Mouse (Mus musculus): ENCODE results near the gene Mpp3.

Gene Mpp3

DNA sequence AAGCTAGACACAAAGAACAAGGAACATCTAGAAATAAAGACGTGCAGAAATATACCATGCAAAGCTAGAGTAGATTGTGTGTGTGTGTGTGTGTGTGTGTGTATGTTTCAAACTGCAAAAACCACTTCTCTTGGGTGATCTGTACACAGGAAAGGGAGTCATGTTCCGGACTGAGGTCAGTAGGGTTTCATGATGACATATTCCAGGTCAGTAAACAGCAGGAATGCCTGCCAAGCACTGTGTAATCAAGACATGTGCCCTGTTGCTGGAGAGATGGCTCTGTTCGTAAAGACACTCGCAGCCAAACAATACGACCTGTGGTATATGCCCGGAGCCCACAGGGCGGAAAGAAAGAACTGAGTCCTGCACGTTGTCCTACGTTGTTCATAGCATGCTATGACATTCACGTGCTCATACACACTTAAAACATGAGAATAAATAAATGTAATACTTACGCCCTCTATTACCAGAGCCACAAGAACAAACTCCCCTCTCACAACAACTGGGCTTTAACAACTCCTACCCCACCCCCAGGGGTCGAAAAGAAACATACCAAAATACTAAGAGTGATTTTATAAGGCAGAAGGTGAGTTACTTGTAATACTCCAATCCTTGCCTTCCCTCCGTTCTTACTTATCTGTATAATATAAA lies 11.4 kb upstream of the Mpp3 start:
- no peak for DNase-seq (ENCODE audit: low read depth, low spot score)

DNA sequence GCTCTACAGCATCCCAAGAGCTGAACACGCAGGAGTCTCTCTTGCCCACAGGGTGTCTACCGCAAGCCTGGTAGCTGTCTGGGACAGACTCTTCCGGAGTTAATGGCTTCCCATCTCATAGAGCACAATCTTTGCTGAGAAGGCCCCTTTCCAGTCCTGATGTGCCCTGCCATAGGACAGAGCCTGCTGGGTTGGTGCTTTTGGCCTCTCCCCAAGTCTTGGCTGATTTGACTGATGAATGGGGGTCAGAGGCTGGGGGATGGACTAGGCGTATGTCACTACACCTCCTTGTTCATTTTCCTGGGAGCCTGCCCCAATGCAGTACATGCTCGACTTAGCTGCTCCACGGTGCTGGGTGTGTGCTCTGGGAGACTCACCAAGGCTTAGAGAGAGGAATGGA lies 9.5 kb upstream of the Mpp3 start:
- DNase-seq (ENCODE audit: low read depth, low spot score): no peak

DNA sequence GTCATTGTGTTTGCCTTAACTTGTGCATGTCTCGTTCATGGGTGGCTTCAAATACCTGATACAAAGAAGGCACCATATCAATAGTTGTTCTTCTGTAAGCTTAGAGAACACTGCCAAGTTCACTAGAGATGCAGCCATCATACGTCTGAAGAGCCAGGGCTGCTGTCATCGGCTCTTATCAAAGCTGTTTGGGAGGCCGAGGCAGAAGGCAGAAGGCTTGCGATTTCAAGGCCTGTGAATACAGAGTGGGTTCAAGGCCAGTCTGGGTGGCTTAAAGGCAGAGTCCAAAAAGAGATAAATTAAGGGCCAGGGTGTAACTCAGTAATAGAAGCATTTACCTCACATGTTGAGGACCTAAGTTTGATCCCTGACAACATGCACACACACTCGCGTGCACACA lies 8.1 kb upstream of the Mpp3 start:
- DNase-seq (ENCODE audit: low read depth, low spot score): no peak

DNA sequence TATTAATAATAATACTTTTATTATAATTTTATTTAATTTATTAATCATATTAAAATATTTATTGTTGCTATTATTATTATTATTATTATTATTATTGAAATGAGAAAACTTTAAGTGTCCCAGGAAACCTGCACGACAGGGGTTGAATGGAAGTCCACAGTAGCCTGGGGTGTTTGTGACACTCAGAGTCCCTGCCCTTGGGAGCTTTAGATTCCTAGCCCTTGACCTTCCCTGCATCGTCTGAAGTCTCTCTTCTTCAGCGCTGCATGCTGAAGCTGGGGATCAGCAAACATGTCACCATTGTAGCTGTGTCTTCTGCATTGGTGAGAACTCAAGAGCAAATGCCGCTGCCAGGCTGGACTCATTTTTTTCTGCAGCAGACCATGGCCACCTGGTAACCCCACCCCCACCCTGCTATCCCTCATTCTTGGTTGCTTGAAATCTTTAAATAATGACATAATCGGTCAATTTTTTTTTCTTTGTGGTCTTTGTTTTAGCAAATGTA lies 7.2 kb upstream of the Mpp3 start:
- DNase-seq (ENCODE audit: low read depth, low spot score): no peak

DNA sequence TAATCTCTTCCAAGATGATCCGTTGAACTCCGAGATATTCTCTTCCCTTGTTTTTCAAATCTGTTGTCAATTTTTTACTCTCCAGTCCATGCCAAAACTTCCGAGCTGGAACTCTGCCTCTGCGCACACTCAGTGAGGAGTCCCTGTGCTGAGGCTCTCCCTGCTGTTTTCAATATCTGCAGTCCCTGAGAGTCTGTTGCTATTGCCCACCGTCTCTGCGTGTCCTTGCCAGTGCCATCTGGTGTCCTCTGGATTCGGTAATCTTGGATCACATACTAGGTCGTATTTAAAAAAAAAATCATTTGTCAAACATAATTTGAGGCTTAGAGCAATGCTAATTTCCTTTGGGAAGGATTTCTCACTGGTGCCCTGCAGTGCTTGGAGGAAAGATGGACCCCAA lies 6.6 kb upstream of the Mpp3 start:
- DNase-seq (ENCODE audit: low read depth, low spot score): no peak

DNA sequence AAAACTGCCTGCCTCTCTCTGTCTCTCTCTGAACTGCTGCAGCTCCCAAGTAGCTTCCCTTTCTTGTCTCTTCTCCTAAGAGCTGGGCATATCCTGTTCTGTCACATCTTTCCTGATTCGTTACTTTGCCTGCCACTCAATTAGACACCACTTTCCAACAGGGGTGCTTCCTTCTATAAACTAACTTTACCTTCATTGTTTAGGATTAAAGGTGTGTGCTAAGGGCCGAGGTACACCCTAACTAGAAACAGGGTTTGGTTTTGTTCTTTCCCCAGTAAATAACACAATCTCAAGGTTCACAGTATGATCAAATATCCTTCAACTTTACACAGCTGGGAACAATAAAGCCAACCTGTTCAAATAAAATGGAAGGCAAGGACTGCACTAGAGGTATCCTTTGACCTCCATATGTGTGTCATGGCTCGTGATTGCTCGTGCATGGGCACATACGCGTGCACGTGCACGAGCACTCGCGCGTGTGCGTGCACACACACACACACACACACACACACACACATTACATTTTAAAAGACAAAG lies 4.9 kb upstream of the Mpp3 start:
- no peak for DNase-seq (ENCODE audit: low read depth, low spot score)

DNA sequence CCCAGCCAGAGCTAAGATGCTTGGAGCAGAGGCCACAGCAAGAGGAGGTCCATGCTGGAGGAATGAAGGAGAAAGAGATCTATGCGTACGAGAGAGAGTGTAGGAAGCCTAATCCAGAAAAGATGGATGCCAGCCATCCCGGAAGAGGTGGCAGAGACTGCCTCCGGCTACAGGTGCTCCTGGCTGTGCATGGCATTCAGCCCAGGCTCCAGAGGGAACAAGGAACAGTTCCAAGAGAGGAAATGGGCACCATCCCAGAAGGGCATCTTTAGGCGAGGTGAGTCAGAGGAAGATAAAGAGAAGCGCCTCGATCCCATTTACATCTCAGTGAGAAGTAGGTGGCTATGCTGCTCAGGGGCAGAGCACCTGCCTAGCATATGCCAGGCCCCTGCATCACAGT lies 2.9 kb upstream of the Mpp3 start:
- peak; percentile 12 for DNase-seq (ENCODE audit: low read depth, low spot score)

DNA sequence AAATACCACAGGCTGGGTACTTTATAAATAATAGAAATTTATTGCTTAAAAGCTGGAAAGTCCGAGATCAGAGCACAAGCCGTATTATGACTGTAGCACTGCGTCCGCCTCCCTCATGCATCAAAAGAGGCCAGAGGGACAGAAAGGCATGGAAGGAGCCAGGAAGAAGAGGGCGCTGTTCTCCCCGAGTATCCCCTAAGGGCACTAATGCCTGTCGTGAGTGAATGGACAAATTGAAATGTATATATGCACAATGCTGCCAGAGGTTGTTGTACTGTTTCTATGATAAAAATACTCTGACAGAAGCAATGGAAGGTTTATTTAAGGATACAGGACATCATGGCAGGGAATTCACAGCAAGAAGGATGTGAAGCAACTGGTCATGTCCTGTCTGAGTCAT lies 1.7 kb upstream of the Mpp3 start:
- DNase-seq (ENCODE audit: low read depth, low spot score): no peak

DNA sequence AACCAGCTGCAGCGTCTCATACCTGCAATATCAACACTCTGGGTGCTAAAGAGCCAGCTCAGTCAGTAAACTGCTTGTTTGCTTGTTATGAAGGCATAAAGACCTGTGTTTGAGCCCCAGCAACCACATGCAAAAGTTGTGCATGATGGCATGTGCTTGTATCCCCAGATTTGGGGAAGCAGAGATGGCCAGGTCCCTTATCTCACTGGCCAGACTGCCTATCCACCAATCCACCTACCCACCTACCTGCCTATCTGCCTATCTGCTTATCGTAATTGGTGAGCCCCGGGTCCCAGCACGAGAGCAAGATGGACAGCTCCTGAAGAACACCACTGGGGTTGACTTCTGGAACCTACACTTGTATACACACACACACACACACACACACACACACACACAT lies 1.0 kb upstream of the Mpp3 start:
- no peak for DNase-seq (ENCODE audit: low read depth, low spot score)

DNA sequence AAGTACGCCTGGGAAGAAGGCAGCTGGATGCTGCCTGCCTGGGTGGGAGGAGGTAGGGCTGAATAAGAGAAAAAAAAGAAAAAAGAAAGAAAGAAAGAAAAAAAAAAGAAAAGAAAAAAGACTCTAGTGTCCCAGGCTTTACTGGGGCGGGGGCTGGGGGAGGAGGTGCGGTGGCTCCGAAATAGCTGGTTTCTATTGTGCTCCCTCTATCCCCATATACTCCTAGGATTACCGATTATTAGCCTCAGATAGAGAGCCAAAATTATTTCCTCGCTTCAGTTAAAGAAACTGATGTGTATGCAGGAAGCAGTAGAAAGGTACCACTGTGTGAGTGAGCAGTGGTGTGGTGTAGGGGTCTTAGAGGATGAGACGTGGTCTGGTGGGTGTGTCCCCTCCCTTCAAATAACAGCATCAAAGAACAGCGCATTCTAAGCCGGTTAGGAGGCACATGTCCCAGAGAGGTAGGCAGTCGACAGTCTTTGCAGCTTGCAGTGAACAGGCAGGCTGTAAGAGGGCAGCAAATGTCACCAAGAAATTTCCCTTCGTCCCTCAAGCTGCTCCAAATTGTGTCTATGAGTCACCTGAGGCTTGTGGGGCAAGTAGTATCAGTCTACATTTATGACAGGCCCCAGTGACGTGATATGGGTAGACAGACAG lies 772 bp downstream of the Mpp3 start:
- DNase-seq (ENCODE audit: low read depth, low spot score): no peak

DNA sequence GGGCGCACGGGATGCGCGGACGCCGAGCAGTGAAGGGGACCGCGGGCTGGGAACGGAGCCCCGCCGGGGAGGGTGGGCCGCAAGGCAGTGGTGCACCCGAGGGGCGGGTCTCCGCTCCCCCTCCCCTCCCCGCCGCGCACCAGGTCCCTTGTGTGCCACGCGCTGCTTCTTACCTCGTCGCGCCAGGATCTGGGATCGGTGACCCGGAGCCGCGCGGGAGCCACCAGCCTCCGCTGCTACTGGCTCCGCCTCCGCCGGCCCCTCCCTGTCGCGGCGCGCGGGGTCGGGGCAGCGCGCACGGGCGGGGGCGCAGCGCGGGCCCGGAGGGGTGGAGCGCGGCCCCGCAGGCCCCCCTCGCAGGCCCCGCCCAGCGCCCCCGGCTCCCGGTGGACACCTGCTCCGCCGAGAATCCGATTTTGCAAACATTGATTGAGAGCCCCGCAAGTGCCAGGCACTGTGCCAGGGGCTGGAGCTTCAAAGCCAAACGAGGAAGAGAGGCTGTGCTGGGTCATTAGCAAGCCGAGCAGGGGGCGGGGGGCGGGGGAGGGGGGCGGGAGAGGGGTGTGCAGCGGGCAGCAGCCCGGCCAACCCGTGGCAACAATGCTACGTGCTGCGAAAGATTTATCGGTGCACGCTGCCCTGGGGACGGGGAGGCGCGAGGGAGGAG lies 1.4 kb downstream of the Mpp3 start:
- no peak for DNase-seq (ENCODE audit: low read depth, low spot score)

DNA sequence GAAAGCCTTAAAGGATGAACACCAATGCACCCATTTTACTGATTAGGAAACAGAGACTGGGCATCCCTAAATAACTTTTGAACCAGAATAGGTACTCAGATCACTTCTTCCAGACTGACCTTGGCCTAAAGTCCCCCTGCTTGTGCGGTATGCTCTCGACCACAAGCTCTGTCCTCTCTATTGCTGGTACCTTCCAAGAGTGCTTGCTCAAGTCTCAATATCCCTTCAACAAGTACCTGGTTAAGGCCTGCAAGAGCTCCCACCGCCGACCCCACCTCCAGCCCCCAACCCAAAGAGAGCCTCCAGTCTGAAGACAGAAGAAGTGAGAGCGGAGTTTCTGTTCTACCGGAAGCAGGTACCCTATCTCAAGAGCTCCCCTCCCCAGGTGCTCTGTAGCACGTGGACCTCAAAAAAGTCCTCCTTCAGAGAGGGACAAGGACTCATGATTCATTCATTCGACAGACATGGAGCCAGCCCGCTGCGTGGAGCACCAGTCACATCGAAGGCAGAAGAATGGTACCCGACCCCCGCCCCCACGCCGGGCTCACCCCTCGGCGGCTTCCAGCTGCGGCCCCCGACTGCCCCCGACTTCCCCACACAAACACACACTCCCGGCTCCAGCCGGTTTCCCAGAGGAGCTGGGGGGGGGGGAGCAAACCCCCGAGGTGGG lies 2.1 kb downstream of the Mpp3 start:
- DNase-seq (ENCODE audit: low read depth, low spot score): no peak

DNA sequence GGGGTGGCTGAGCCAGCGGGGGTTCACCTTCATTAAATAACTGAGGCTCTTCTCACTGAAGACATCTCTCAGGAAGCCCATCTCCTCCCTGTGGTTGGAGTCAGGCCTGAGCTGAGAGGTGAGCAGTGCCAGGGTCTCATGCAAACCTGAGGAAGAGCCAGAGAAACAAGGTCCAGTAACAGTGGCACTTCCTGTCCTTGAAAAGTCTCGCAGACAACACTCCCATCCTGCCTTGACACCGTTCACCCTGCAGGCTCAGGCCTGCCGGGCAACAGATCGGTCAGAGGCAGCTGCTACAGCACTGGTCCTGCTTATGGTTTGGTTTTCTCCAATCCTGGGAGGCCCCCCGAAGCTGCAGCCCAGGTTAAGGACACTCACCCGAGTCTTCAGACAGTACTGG lies 2.9 kb downstream of the Mpp3 start:
- no peak for DNase-seq (ENCODE audit: low read depth, low spot score)

DNA sequence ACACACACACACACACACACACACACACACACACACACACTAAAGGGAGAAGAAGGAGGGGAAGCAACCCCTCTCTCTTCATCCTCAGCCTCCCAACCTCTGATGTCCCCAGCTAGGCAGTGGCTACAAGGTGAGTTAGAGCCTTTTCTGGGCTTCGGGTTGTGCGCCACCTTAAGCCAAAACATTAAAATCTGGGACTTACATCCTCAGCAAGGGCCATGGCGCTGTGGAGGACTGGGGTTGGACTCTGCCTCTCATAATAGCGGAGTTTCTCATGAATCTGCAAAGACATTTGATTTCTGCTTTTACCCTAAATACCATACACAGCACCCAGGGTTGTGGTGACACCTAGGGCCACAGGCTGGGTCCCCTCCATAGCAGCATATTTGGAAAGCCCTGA lies 3.4 kb downstream of the Mpp3 start:
- DNase-seq (ENCODE audit: low read depth, low spot score): no peak

DNA sequence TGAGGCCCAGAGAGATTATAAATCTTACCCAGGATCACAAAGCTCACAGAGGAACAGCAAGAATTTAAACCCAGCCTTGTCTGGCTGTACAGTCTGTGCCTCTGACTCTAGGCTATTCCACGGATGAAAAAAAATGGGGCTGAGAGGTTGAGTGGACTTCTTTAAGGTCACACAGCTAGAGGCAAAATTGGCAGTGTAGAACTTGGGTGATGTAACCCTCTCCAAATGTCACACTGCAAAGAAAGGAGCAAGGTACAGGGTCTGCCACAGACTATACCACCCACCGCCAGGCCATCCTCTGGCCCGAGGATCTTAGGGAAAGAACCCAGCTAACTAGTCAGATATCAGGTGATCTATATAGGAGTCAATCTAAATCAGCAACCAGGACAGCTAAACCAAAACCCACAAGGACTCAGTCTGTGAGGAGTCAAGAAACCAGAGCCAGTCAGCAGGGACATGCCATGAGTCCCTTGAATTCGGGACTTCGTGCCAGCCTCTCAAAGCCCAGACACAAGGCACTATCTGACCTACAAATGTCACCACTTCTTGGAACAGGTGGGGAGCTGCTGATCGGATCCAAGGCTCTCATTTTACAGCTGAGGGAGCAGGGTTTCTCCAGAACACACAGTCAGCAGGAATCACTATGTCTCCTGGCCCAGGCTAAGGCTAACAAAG lies 4.0 kb downstream of the Mpp3 start:
- DNase-seq (ENCODE audit: low read depth, low spot score): no peak

DNA sequence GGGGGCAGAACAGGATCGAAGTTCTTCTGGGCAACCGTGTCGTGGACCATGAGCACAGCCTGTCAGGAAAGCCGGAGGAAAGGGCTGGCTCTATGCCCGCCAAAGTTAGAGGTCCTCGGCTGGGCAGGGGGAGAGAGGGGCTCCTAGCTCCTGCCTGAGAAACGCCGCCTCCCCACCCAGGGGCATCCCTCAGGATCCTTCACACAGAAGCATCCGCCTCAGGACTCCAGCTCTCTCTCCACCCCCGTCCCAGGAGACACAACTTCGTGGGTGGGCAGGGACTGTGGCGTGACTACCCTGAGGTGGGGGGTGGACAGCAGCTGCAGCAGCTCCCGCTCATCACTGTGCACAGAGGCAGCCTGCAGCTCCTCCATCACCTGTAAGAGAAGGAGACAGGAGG lies 4.9 kb downstream of the Mpp3 start:
- no peak for DNase-seq (ENCODE audit: low read depth, low spot score)

DNA sequence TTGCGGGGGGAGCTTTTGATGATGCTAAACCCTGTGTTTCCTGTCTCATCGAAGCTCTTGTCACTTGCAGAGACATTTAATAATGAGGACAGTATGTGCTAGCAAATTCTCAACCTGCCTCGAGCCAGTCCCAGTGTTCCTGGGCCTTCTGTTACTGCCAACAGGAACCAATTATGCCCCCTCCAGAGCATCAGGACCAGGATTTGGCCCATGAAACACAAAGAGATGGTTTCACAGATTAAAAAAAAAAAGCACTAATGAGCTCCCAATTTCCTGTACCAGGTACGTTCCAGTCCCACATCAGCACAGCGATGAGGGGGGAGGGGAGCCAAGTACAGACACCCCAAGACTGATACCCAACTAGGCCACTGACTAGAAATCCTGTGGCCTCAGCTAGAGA lies 7.1 kb downstream of the Mpp3 start:
- DNase-seq (ENCODE audit: low read depth, low spot score): no peak

DNA sequence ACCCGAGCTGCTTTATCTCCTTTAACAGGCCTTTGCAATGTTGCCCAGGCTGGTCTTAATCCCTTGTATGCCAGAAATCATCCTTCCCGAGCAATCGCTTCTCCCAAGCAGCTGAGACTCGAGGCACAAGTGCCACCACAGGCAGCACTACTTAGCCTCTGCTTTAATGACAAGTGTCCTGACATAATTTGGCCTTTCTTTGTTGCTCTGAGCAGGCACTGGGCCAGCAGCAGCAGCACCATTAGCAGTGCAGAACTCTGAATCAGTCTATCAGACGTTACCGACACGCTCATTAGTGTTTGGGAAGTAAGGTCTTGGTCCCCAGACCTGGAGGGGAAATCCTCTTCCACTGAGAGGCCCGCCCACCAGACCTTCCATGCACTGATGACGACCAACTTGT lies 8.5 kb downstream of the Mpp3 start:
- no peak for DNase-seq (ENCODE audit: low read depth, low spot score)

DNA sequence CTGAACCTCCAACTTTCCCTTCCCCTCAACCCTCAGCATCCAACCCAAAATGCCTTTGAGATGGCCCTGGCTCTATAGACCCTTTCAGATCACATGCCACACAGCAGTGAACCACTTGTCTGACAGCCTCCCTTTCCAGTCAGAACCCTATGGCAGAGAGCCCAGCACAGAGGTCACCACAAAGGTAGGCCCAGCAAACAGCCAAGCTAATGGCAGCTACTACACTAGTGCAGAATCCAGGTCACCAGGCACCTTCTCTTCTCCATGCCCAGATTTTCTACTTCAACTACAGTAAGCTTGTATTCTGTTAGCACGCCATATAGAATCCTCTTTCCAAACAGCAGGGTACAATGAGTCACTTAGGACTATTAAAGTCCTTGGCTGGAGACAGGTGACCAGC lies 12.1 kb downstream of the Mpp3 start:
- no peak for DNase-seq (ENCODE audit: low read depth, low spot score)

DNA sequence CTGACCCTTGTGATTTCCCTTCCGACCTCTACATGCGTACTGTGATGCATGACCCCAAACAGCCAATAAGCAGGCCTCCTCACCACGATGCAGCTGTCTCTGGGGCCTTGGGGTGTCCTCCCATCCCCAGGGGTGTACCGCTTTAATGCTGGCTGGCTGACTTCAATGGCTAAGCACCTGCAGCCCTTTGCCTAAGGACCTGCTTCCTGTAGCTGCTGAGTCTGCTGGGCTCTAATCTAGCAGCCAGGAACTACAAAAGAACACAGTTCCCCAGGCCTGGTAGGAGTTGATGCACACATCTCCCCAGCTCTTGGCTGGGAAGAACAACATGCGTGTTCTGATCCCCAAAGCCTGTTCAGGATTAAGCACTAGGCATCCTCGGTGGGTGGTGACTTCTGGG lies 12.8 kb downstream of the Mpp3 start:
- no peak for DNase-seq (ENCODE audit: low read depth, low spot score)

DNA sequence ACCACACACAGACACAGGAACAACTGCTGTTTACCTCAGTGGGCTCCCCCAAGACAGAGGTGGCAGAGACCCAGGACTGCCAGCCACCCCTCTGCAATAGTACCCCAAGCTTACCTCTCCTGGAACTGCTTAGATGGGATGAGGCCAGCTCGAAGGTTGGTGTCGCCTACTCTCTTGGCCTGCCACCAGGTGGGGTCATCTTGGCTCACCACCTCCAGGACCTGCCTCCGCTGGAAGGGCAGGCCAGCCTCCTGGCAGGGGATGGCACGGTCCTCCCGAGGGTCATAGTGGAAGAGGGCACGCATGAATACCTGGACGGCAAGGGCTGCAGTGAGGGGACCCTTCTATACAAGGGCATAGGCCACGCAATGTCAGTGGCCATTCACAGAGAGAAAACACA lies 15.1 kb downstream of the Mpp3 start:
- DNase-seq (ENCODE audit: low read depth, low spot score): no peak

DNA sequence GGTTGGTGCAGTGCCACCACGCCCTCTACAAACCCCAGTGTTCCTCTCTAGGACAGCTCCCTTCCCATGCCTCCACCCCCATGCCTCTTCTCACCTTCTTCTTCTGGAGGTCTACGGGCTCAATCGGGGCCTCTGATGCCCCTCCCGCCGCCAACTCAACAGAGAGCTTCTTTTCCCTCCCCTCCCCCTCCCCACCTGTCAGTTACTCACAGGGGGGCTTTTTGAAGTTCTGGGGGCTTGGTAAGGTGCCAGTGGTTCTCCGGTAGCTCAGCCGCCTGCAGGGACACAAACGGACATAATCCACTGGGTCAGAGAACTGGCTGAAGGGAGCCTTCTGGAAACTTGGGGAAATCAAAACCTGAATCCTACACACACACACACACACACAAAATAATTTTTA lies 16.8 kb downstream of the Mpp3 start:
- no peak for DNase-seq (ENCODE audit: low read depth, low spot score)
